Mouse (Mus musculus) megakaryocyte, embryonic 14.5 days (primary cell): ENCODE results near the gene Prkca.

Experiments
- FLI1 ChIP-seq: IDR thresholded peaks from 2 replicates; pipeline ENCODE4 v1.6.1; 2012; ENCODE audit warnings: low read length, inconsistent platforms, mixed read lengths
- GATA1 ChIP-seq: IDR thresholded peaks from 3 replicates; pipeline ENCODE4 v1.6.1; 2012; ENCODE audit warnings: mixed read lengths, low read length, inconsistent platforms, borderline replicate concordance

GRCm38 (mm10) chr11:108135407-108136159 is 208.1 kb downstream of the Prkca start:
- no peak for TF ChIP-seq GATA1
- TF ChIP-seq FLI1, result no peak
